23 mouse cellular contexts compared by ENCODE assay signal in genomic region chr9:70598271-70598670, GRCm38 (mm10).
"Had no signal": no experiment of that assay in that cellular context is flagged by ENCODE, and none has a peak within 500 bp of the region (broad histone marks: within the 10 kb centered on the region; RNA-seq: fewer than 3 reads in every experiment).

No protein-coding gene starts in this region.

- H3K4me3 ChIP-seq: gastrocnemius, adult 2 months; heart, embryonic 10.5 days; heart, embryonic 12.5 days; hindbrain, embryonic 10.5 days; hindbrain, embryonic 12.5 days; intestine, embryonic 15.5 days; layer of hippocampus, adult 2 months; limb, embryonic 13.5 days; limb, embryonic 15.5 days; liver, embryonic 12.5 days had no signal

- H3K27ac ChIP-seq: gastrocnemius, adult 2 months; heart, embryonic 10.5 days; hindbrain, embryonic 10.5 days; hindbrain, embryonic 12.5 days; hindbrain, embryonic 14.5 days; intestine, embryonic 15.5 days; layer of hippocampus, adult 2 months; limb, embryonic 13.5 days; limb, embryonic 15.5 days; liver, embryonic 12.5 days; liver, embryonic 14.5 days had no signal

- DNase-seq: gastrocnemius, adult 2 months; gastrocnemius, postnatal 10 days; gastrocnemius, postnatal 25 days; heart, adult 18-20 months; heart, postnatal 10 days; heart, postnatal 4 days; kidney, postnatal 10 days; left cerebral cortex, postnatal 4 days had no signal

- H3K9me3 ChIP-seq: heart, embryonic 10.5 days; heart, embryonic 12.5 days; hindbrain, embryonic 10.5 days; hindbrain, embryonic 12.5 days; intestine, embryonic 15.5 days; limb, embryonic 13.5 days; limb, embryonic 15.5 days; liver, embryonic 12.5 days had no signal

- H3K4me1 ChIP-seq: heart, embryonic 10.5 days; heart, embryonic 12.5 days; hindbrain, embryonic 10.5 days; hindbrain, embryonic 12.5 days; intestine, embryonic 15.5 days; limb, embryonic 13.5 days; limb, embryonic 15.5 days had no signal

- H3K27me3 ChIP-seq: heart, embryonic 12.5 days; hindbrain, embryonic 12.5 days; intestine, embryonic 15.5 days; limb, embryonic 13.5 days; limb, embryonic 15.5 days; liver, embryonic 12.5 days had no signal

- ATAC-seq: forebrain, embryonic 16.5 days; hindbrain, embryonic 16.5 days; inflammation-experienced regulatory T-cells, adult 6 months; intestine, embryonic 15.5 days; intestine, postnatal 0 days; liver, embryonic 12.5 days had no signal

- H3K9ac ChIP-seq: heart, embryonic 12.5 days; hindbrain, embryonic 12.5 days; hindbrain, embryonic 14.5 days; intestine, embryonic 15.5 days; limb, embryonic 13.5 days; limb, embryonic 15.5 days; liver, embryonic 12.5 days; liver, embryonic 14.5 days had no signal

- H3K4me2 ChIP-seq: heart, embryonic 12.5 days; hindbrain, embryonic 12.5 days; hindbrain, embryonic 14.5 days; intestine, embryonic 15.5 days; limb, embryonic 13.5 days; limb, embryonic 15.5 days; liver, embryonic 12.5 days had no signal
